Mouse (Mus musculus) urinary bladder, postnatal 0 days (tissue): ENCODE data around the gene Dock10. TPM values are rescaled to one million over a fixed set of nuclear protein-coding genes. Genes with fewer than 3 reads are reported as not detected.

Experiments used
- polyA plus RNA-seq: library from polyadenylated mRNA; unstranded; fragments of >200 nt; fragmentation: Nextera tagmentation; extraction: Ambion mirVana; gene quantifications from 2 replicates; pipeline ENCODE4 v1.2.1, GENCODE M21; 2015

The Dock10 gene
- polyA plus RNA-seq: 3.6 and 4.3 TPM in 2 replicates

GRCm38 (mm10) chr1:80757977-80758797 lies at the start of gene Dock10:
TSS of gene Dock10 (minus strand) at chr1:80758527.

GRCm38 (mm10) chr1:80461348-80461747 lies 297.0 kb downstream of the Dock10 start, which contains the start of gene Gm45261:
TSS of gene Gm45261 (minus strand) at chr1:80461448.

